Mouse (Mus musculus) frontal cortex, postnatal 25 days (tissue): ENCODE data around the gene Alas2.
A peak's percentile ranks its signal among the peaks of the same experiment; 100 is the strongest.

Experiments
- DNase-seq, 2 experiments: peaks; one replicate each; pipeline ENCODE4 v3.0.0; 2022; ENCODE audit warnings: low spot score in 2 of 2

Gene Alas2

GRCm38 (mm10) chrX:150547239-150547638, at the start of gene Alas2:
Gene Alas2 (plus strand): TSS chrX:150547375.
- no peak for DNase-seq

- no peak for DNase-seq
These were observed 38.5 kb upstream of the Alas2 start for GRCm38 (mm10) chrX:150508696-150509095.

- DNase-seq = no peak
These were observed 36.5 kb upstream of the Alas2 start for GRCm38 (mm10) chrX:150510631-150511030.

DNA sequence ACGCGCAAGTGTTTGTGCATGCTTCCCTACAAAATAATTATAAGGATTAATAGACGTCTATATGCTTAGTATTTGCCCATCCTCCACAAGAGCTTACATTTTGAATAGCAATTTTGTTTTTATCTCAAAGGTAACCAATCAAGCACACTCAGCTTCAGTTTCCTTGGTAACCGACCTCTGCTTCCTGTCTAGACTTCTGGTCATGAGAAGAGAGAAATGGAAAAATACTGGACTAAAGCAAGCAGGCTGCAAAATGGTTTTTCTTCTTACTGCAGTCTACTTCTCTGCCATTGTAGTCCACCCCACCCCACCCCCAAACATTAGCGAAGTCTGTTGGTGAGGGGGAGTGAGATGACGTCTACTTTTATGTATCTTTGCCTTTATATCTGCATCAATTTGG, 35.9 kb upstream of the Alas2 start:
- DNase-seq = no peak

DNA sequence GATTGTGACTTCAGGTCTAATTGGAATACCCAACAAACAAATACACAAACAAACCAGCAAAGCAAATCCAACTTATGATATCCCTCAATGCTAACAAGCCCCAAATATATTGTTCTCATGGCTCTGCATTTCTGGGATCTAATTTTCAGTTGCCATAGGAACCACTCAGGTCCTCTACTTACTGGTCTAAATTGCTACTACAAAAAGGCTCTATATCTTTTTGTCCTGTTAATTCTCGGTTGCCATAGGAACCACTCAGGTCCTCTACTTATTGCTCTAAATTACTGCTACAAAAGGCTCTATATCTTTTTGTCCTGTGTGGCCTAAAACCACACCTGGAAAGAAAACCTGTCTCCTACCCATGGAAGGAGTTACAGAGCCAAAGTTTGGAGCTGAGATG, 33.0 kb upstream of the Alas2 start:
- DNase-seq = no peak

DNA sequence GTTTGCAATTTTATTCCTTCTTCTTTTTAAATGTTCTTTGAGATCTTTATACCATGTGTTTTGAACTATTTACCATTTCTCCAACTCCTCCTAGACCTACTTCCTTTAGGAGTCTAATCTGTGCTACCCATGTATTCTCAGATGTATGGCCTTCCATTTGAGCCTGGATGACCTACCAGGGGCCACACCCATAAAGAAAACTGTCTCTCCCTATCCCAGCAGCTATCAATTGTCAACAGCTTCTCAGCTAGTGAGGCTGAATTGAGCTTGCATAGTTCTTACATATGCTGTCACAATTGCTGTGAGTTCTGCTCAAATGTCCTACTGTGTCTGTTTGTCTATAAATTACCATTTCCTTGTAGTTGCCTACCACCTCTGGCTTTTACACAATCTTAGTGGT, 31.2 kb upstream of the Alas2 start:
- no peak for DNase-seq

DNA sequence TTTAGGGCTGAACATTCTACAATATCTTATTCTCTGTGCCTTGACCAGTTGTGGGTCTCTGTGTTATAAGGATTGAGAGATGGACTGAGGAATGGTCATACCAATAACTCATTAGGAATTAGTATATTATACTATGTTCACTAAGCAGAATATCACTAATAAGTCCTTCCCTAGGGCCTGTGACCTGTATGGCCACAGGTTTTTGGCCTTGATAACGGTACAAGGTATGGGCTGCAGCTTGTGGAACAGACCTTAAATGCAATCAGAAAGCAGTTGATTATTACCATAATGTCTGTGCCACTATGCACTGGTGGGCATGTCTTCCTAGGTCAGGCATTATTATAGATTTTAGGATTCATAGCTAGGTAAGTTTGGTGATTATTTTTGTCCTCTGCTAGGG, 30.7 kb upstream of the Alas2 start:
- DNase-seq = no peak

DNA sequence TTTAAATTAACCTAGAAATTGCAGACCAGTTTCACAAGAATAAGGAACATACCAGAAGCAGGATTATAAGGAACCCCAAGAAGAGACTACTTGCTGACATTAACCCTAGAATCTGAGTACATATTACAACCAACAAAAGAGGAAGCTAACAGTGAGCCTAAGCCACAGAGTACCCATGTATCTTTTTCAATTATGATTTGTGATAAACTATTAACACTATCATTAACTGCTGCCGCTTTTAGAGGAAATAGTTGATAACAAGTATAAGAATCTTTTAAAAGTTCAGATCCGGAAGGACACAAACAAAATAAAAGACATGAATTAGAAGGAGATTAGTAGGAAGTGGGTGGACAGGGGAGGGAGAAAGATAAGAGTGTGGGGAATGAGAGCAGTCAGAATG, 7.1 kb upstream of the Alas2 start:
- no peak for DNase-seq

DNA sequence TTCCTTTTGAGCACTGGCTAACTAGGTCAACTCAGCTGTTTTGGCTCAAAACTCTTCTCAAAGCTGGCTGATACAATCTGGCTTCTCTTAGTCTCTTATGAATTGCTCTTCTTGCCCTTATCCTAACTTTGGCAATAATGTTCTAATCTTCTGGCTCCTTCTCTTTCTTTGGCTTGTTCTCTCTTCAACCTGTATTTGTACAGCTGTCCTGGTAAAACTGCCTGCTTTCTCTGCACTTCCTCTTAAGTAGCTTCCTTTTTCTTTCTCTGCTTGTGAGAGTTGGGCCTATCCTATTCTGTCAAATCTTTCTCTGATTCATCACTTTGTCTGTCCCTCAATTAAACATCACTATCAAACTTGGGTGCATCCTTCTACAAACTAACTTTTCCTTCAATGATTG, 5.5 kb upstream of the Alas2 start:
- DNase-seq = no peak

- no peak for DNase-seq
These were observed 2.5 kb downstream of the Alas2 start for GRCm38 (mm10) chrX:150549639-150550038.

- DNase-seq = no peak
These were observed 4.8 kb downstream of the Alas2 start for GRCm38 (mm10) chrX:150551986-150552385.

- no peak for DNase-seq
These were observed 6.9 kb downstream of the Alas2 start for GRCm38 (mm10) chrX:150554032-150554431.

GRCm38 (mm10) chrX:150564644-150565357, 17.6 kb downstream of the Alas2 start:
- DNase-seq = no peak

DNA sequence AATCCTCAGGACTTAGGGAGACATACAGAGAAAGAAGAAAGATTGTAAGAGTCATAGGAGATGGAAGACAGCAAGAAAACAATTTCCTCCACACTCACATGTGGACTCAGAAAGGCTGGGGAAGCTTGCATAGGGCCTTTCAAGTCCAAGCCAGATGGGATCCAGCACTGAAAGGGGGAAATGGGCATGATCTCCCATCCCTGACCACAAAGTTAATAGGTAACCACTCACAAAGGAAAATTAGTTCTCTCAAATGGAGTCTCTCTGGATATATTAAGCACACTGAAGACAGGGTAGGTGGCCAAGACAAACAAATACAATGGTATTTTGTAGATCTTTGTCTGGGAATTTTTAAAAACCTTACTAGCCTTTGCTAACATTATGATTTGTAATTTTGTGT, 34.7 kb downstream of the Alas2 start:
- no peak for DNase-seq

- DNase-seq = no peak
These were observed 37.9 kb downstream of the Alas2 start for GRCm38 (mm10) chrX:150585116-150585515.

GRCm38 (mm10) chrX:150588023-150588764, 41.0 kb downstream of the Alas2 start, which contains the start of gene Pfkfb1:
Gene Pfkfb1 (plus strand): TSS chrX:150588229.
- peak; percentile 25 to 48 for DNase-seq

GRCm38 (mm10) chrX:150589696-150590095, 42.5 kb downstream of the Alas2 start, which contains the start of gene Apex2:
Gene Apex2 (minus strand): TSS chrX:150589868.
- no peak for DNase-seq

DNA sequence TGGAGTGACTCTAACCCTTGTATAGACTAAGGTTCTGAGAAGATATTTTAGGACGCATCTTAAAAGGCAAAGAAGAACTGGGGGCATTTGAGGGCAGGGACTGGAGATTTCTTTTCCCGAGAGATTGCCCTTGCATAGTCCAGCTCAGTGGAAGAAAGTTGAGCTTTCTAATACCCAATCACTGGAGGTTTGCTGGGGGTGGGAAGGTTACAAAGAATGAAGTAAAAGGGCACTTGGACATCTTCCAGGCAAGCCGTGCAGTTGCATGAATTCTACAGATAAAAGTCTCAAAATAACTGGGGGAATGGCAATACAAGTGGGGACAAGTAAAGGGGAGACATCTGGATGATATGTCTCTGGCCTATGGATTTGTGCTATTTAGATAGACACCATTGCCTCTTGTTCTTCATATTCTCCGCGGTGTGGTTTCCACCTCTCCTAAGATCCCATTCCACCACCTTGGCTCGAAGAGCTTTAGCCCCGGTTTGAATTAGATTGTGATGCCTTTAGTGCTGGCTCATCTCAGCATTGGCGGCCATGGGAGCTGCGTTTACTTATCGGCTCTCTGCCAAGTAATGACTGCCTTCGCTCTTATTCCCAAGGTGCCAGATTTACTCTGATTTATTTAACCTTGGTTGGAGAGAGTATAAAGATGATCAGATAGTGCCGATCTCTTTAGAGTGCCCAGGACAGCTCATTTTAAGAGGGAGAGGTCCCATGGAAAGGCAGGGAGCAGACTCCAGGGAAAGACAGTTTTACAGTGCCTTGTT, 46.3 kb downstream of the Alas2 start:
- no peak for DNase-seq

DNA sequence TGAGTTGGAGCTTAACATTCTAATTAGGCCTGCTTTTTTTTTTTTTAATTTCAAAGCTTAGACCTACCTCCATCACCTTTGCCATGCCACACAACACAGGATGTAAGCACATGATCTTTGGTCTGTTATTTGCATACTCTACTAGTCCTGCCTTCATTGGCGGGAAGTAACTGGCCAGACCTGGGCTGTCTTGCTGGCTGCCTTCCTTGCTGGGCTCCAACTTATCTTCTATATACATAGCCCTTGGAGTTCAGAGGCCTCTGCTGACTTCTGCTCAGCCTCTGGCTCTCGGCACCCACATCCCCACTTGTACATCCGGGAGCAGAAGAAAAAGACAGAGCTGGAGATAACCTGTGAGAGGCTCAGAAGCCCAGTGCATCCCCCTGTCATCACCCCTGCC, 47.0 kb downstream of the Alas2 start:
- no peak for DNase-seq

- DNase-seq = no peak
These were observed 48.0 kb downstream of the Alas2 start for GRCm38 (mm10) chrX:150595016-150595760.

DNA sequence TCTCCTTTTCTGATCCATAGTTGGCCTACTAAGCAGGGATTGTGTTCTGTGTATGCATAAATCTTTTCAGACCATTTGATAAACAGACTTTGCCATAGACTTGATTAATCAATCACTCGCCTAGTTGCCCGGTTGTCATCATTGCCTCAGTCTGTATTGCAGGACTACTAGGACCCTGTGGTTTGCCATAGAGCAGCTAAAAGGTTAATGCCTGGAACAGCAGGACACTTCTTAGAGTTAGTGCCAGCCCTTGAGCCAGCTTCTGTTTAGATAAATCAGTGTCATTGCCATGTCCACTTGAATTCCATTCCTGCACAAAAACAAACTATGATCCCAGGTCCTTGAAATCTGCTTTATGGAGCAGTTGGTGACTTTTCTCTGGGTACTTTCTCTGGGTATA, 51.7 kb downstream of the Alas2 start:
- no peak for DNase-seq
